Mouse (Mus musculus) embryonic fibroblast, embryonic 13.5 days (primary cell): ENCODE results near the gene Tbc1d16.

ENCODE experiments used
- CTCF ChIP-seq: IDR thresholded peaks from 2 replicates; pipeline ENCODE4 v1.5.1; 2011; ENCODE audit warnings: mild to moderate bottlenecking, control low read depth, low read length, moderate library complexity, borderline replicate concordance; ENCODE audit not compliant: insufficient read depth
- POLR2A ChIP-seq: IDR thresholded peaks from 2 replicates; pipeline ENCODE4 v1.6.1; 2011; ENCODE audit warnings: low read depth, mild to moderate bottlenecking, control low read depth, low read length, moderate library complexity

- no peak for TF ChIP-seq CTCF
- TF ChIP-seq POLR2A = no peak
These were observed 40.4 kb upstream of the Tbc1d16 start for GRCm38 (mm10) chr11:119268557-119269195.
